Mouse (Mus musculus) lung, postnatal 14 days (tissue): ENCODE measurements around the gene Kcnj9.

ENCODE experiments used
- DNase-seq: peaks from one replicate; pipeline ENCODE4 v3.0.0; 2021

The Kcnj9 gene

DNA sequence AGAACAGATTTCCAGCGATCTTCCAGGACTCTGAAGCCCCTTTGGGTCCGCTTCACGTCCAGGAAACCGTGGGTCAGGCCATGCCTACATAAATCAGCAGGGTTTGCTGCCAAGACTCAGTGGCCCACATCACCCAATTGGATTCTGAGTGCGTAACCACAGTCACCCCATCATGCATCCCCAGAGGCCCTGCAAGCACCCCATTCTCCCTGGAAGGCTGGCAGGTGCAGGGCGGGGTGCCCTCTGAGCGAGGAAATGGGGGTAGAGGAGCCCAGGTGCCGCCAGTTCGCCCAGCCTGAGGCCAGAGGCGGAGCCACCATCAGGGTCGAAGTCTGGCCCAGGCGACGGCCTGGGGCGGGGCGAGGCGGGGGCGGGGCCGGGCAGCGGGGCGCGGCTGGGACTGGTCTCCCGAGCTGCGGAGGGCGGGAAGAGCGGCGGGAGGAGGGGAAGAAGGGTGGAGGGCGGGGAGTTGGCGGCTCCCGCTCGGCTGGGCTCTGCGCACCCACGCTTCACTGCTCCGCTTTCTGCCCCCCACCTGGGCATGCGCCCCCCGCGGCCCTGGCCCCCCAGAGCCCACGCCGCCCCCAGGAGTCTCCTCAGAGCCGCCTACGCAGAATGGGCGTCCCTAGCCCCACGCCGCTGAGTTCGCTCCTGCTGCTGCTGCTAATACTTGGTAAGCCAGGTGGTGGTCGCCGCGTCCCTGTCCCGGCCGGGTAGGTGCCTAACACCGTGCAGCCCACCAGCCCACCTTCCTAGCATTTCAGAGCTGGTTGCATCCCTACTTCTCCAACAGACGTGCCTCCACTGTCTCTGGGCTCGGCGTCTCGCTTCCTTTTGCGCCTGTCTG is 17.0 kb downstream of the Kcnj9 start:
- peak; percentile 91 for DNase-seq

DNA sequence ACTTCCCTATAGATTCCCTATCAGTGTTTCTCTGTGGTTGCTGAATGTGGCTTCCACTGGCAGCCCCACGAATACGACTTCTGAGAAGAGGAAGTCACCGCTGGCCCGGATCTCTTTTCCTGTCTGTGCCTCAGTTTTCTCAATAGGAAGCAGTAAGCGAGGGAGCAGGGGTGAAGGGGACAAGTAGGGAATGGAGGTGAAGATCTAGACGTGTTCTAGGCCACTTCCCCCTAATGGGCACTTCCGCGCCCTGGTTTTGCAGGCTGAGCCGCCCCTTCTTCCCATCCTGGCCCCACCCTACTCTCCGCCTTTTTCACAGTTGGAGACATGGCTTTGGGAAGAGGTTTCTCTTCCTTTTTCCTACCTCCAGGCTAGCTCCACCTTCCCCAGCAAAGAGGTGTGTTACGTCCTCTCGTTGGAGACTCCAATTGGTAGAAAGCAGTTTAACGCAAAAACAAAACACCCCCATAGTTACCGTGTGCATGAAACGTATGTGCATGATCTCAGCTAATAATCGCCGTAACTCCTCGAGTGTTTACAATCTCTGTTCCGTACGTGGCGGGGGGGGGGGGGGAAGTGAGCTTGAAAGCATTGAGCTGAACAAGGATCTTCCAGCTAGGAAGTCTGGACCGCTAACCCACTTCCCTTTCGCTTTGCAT is 17.7 kb downstream of the Kcnj9 start:
- DNase-seq = peak; percentile 73

DNA sequence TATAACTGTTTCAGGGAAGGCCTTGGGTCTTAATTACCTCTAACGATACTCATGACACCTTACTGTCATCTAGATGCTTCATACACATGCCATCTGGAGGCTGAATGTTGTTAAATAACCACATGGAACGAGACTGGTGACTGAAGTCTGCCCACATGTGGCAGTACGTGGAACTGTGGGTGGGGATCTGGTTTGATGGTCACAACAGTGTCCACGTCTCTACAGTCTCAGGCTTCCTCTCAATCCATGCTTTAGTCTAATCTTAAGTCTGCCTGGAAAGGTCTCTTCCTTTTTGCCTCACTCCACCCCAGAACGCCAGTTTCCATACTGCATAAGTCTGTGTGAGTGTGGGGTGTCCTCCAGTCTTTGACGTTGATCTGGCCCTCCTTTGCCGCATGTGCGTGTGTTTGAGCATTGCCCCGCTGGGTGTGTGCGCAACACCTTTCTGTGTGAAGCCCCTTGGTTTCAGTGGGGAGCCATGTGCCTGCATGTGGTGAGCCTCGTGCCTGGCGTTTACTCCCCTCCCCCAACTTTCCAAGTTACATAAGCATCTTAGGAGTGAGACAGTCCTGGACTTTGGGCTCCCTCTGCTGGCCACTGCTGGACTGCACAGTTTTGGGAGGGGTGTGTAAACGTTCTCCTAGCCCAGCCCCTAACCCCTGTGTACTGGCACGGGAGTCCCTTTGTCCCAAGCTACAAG is 19.3 kb downstream of the Kcnj9 start:
- peak; percentile 95 for DNase-seq

DNA sequence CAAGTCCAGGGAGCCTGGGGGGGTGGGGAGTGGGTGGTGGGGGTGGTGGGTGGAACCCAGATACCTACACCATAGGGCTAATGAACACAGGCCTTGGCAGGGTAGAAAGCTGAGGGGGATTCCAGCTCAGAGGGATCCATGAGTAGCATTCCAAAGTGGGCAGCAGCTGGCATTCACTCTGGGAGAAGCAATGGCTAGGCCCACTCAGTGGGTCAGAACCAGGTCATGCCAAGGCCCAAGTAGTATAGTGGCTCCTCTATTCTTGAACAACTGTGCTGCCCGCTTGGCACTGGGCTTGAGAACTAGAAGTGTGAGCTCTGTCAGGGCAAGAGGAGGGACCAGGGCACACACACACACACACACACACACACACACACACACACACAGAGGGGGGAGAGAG is 20.7 kb downstream of the Kcnj9 start:
- no peak for DNase-seq

DNA sequence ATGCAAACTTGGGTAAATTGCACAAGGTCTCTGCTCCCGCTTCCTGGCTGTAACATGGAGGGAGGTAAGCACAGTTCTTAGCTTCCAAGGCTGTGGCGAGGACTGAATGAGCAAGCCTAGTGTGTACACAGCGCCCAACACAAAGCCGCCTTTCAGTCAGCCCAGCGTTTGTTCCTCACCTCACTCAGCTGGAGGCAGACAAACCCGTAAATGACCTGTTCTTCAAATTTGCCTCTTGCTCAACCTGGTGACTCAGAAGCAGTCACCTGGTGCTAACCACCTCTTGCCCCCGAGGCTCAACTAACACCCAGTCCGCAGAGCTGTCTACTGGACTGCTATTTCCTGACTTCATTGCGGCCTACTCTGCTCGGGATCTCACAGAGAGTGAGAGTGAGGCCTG is 21.2 kb downstream of the Kcnj9 start:
- DNase-seq = no peak

GRCm38 (mm10) chr1:172306885-172307284 is 22.2 kb downstream of the Kcnj9 start:
- DNase-seq = no peak

DNA sequence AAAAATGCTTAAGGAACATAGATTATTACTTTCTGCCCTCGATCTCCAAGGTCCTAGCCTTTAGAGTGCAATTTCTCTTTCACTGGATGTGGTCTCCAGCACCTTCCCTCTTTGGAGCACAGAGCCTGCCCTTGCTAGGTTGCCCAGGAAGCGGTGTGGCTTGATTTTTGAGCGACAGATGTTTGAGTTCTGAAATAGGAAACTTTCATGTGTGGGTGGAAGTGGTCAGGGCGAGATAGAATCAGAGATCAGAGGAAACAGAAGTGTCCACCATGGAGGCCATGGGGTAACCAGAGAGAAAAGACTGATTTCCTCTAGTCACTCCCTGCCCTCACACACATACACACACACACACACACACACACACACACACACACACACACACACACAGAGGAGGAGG is 22.9 kb downstream of the Kcnj9 start:
- DNase-seq = no peak

DNA sequence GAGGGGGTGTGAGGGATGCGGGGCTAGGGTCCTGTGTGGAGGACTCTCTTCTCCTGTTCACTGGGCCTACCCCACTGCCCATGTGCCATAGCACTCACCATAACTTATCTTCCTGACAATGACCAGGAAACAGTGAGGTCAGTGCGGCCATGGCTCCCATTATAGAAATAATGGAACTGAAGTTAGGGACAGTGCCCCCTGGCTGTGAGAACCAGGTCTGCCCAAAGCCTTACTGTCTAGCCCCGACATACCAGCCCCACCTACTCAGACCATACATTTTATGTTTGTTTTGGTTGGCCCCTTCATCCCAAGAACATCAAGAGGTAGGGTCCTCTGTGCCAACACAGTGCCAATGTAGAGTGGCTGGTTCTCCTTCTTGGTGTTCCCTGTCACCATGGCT is 23.5 kb downstream of the Kcnj9 start:
- DNase-seq = no peak

- no peak for DNase-seq
Observed at GRCm38 (mm10) chr1:172305153-172305552, 24.0 kb downstream of the Kcnj9 start.

DNA sequence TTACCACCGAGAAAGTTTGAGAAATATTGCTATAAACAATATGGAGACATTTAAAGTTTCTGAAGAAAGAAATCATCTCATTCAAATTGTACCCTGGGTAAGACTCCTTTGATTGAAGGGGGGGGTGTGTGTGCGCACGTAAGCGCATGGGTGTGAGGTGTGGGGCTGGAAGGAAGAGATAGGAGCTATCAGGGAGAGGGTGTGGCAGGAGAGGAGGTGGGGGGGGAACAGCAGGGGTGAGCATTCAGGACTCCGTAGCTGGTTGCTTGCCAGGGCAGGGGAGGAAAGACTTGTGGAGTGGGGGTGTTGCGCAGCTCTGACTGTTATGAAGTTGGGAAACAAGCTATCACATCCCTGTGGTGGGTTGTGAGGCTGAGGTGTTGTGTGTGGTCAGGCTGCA is 24.7 kb downstream of the Kcnj9 start:
- DNase-seq = no peak

DNA sequence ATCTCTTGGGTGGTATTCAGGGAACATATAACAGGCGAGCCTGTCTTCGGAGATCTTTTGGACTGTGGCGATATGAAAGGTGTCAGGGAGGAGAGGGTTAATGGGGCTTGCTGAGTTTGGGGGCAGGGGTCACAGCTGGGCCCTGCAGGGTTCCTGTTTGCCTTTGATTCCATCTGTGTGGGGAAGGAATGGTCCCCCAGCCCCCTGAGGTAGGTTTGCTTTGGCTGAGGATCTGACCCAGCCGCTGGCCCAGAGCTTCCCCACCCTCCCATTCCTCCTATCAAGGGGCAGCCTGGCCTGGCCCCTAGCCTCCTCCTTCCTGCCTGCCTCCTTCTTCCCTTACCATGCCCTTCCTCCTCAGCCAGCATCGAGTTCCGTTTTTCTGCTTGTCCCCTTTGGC is 26.3 kb downstream of the Kcnj9 start:
- no peak for DNase-seq

DNA sequence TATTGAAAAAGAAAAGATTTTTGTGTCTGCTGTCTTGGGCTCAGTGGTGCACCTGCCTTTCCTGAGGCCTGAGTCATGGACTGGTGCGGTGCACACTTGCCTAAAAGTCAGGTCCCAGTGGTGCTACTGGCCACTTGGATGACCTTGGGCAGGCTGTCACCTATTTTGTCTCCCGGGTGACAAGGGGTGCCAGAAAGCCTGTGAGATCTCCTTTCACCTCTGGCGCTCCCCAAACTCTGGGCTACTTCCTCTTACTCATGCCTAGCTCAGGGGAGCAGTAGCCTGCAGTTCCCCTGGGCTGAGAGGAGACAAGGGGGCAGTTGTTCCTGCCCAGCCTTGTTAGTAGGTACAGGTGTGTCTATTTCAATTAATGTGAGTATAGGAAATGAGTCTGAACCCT is 26.8 kb downstream of the Kcnj9 start:
- no peak for DNase-seq

DNA sequence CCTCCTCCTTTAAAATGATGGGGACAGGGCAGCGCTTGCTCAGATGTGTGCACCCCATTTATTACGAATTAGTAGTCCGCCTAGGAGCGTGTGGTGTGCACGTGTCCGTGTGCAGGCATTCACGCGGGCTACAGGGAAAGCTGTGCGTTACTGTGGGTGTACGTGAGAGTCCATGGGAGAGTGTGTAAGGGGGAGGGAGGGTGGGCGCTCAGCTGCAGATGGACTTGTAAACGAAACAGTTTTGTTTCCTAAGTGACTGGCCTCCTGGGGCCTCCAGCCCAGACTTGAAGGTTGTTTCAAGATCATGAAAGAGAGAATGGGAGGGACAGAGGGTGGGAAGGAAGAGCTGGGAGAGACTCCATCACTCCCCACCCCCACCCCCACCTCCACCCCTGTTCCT is 27.9 kb downstream of the Kcnj9 start:
- DNase-seq = no peak

GRCm38 (mm10) chr1:172300247-172300646 is 28.9 kb downstream of the Kcnj9 start:
- DNase-seq = peak; percentile 24

DNA sequence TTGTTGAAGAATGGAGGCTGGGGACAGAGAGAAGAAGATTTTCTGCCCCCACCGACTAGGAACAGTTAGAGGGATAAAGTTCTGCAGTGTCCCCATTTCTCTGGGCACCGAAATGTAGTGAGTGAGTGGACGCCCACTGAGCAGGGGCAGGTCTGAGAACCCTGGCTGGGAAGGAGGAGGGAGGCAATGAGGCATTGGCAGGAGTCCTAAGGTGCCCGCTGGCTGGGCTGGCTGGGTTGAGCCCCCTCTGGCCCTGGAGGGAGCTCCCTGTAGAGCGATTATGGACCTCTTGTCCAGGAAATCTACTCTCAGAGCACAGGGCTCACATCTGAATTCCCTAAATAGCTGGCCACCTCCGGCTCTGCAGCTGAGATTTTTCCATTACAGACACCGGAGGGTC is 29.6 kb downstream of the Kcnj9 start:
- DNase-seq = no peak

- peak; percentile 51 for DNase-seq
Observed at GRCm38 (mm10) chr1:172297611-172298537, 31.2 kb downstream of the Kcnj9 start, which contains the start of gene Atp1a2. TSS of gene Atp1a2 (minus strand) at chr1:172298064.

DNA sequence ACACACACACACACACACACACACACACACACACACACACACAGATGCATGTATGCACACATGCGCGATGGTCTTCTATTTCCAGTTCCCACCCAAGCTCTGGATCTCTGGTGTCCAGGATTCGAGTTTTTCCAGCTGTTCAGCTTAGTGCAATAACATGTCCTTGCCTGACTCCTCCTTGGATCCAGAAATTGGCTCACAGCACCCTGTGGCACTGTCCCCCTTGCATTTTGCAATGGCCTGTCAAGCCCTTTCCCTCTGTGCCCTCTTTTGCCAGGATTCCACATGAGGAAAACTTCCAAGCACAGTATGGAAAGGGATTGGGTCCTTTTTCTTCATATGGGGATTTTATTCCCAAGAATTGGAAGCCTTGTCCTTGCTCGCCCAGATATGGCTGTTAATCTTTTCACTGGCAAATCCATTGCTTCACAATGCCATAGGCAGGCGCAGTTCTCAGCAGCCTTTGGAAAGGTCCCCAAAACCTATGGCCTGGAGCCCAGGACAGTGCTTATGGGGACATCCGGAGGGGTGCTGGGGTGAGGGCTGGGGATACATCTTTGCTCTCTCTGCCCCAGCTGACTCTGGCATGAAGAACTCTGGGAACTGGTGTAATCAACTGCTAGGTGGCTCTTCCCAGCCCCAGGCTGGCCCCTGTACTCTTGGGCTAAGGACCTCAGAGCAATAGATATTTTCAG is 32.2 kb downstream of the Kcnj9 start:
- DNase-seq = peak; percentile 36

GRCm38 (mm10) chr1:172295751-172296197 is 33.3 kb downstream of the Kcnj9 start:
- no peak for DNase-seq

DNA sequence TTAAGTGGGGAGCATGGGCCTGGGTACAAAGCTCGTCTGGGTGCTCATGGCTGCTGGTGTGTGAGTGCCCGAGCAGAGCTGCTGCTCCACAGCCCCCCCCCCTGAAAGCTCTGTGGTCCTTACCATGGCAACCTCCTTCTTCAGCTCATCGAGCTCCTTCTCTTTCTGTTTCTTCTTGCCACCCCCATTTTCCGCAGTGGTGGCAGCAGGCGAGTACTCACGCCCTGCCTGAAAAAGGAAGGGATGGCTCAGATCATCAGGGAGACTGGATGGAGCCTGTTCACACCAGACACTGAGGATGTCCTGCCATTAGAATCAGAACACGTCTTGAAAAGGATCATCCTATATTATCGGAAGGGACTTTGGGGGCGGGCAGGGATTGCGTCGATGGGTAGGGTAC is 35.7 kb downstream of the Kcnj9 start:
- DNase-seq = no peak

DNA sequence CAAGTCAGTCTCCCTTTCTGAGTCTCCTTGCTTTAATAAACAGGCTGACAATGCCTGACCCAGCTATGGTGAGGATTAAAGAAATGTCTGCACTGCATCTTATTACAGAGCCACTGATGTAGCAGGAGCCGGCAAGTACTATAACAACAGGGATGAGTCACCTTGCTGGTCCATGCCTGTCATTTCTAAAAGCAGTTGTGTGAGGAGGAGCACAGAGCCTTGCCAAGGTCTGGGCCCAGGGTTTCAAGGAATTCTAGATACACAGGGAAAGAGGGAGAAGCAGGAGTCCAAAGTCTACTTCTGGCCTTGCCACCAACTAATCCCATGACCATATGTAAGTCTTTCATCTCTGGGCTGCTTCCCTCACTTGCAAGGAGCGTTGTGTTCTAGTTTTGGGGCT is 36.2 kb downstream of the Kcnj9 start:
- no peak for DNase-seq

GRCm38 (mm10) chr1:172289617-172289946 is 39.5 kb downstream of the Kcnj9 start:
- no peak for DNase-seq
